Mouse (Mus musculus) spleen, postnatal 10 days (tissue): ENCODE data around the gene Vav2.
A peak's percentile ranks its signal among the peaks of the same experiment; 100 is the strongest.

Source experiments
- DNase-seq, 2 experiments: peaks; one replicate each; pipeline ENCODE4 v3.0.0; 2021 to 2022; ENCODE audit warnings: low spot score in 2 of 2

Gene Vav2

GRCm38 (mm10) chr2:27321431-27321875 is 105.4 kb downstream of the Vav2 start:
- no peak for DNase-seq

GRCm38 (mm10) chr2:27320820-27321219 is 106.0 kb downstream of the Vav2 start:
- DNase-seq = no peak

GRCm38 (mm10) chr2:27318606-27319005 is 108.2 kb downstream of the Vav2 start:
- DNase-seq = no peak

- no peak for DNase-seq
Observed at GRCm38 (mm10) chr2:27318197-27318596, 108.6 kb downstream of the Vav2 start.

- no peak for DNase-seq
Observed at GRCm38 (mm10) chr2:27316167-27316566, 110.7 kb downstream of the Vav2 start.

GRCm38 (mm10) chr2:27314269-27314668 is 112.6 kb downstream of the Vav2 start:
- no peak for DNase-seq

- DNase-seq = no peak
Observed at GRCm38 (mm10) chr2:27312500-27312899, 114.3 kb downstream of the Vav2 start.

GRCm38 (mm10) chr2:27311606-27312005 is 115.2 kb downstream of the Vav2 start:
- peak in 1 of 2 experiments; percentile 59 for DNase-seq

- no peak for DNase-seq
Observed at GRCm38 (mm10) chr2:27310908-27311307, 115.9 kb downstream of the Vav2 start.

- DNase-seq = no peak
Observed at GRCm38 (mm10) chr2:27310221-27310620, 116.6 kb downstream of the Vav2 start.

- no peak for DNase-seq
Observed at GRCm38 (mm10) chr2:27306628-27307027, 120.2 kb downstream of the Vav2 start.

GRCm38 (mm10) chr2:27304741-27305140 is 122.1 kb downstream of the Vav2 start:
- no peak for DNase-seq

- DNase-seq = no peak
Observed at GRCm38 (mm10) chr2:27304074-27304473, 122.8 kb downstream of the Vav2 start.

- DNase-seq = no peak
Observed at GRCm38 (mm10) chr2:27301444-27302111, 125.3 kb downstream of the Vav2 start.

GRCm38 (mm10) chr2:27300725-27301443 is 125.9 kb downstream of the Vav2 start:
- DNase-seq = no peak

- peak in 1 of 2 experiments; percentile 61 for DNase-seq
Observed at GRCm38 (mm10) chr2:27296656-27297406, 130.0 kb downstream of the Vav2 start.

- no peak for DNase-seq
Observed at GRCm38 (mm10) chr2:27294777-27295176, 132.1 kb downstream of the Vav2 start.

- DNase-seq = peak; percentile 66 to 81
Observed at GRCm38 (mm10) chr2:27289019-27289418, 137.8 kb downstream of the Vav2 start.

- no peak for DNase-seq
Observed at GRCm38 (mm10) chr2:27286971-27287710, 139.7 kb downstream of the Vav2 start.

GRCm38 (mm10) chr2:27284441-27284840 is 142.4 kb downstream of the Vav2 start:
- DNase-seq = no peak

GRCm38 (mm10) chr2:27281771-27282170 is 145.1 kb downstream of the Vav2 start:
- no peak for DNase-seq
